Mouse (Mus musculus) testis, adult 10 weeks (tissue): ENCODE results near the gene Dcpp1. TPM values are rescaled to one million over a fixed set of nuclear protein-coding genes. Genes with fewer than 3 reads are reported as not detected.

Source experiments
- polyA plus RNA-seq: library from polyadenylated mRNA; stranded (reverse); fragments of 350-450 nt; fragmentation: Illumina TruSeq; extraction: RNeasy Lipid Tissue Mini Kit (QIAGEN cat#74804); gene quantifications from one replicate; pipeline ENCODE4 v1.2.3, GENCODE M21; 2014; ENCODE audit warnings: low read depth, low replicate concordance

Dcpp1 gene
- not detected for polyA plus RNA-seq

DNA sequence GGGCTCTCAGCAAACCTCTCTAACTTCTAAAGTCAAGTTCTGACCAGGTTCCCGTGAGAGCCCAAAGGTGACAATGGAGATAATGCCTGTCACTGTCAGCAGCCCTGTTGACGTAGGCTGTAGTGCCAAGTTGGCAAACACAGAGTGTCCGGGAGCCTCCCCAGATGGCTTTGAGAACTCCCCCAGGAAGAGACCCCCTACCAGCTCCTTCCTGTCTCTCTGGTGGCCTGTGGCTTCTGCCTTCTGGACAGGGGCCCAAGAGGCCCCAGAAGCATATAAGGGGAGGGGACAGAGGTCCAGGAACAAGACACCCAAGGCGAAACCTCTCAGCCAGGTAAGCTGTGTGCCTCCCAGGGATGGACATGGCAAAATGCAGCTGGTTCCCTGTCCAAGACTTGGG is at the start of gene Dcpp1, which contains the start of gene Dcpp2:
Dcpp1 (plus strand) TSS at position 301 of the 400 bp plus-strand sequence.
Dcpp2 (plus strand) TSS at position 305 of the 400 bp plus-strand sequence.

GRCm38 (mm10) chr17:23836006-23836575 is 44.6 kb upstream of the Dcpp1 start, which contains the start of gene Prss33:
Prss33 (minus strand) TSS chr17:23836056.

DNA sequence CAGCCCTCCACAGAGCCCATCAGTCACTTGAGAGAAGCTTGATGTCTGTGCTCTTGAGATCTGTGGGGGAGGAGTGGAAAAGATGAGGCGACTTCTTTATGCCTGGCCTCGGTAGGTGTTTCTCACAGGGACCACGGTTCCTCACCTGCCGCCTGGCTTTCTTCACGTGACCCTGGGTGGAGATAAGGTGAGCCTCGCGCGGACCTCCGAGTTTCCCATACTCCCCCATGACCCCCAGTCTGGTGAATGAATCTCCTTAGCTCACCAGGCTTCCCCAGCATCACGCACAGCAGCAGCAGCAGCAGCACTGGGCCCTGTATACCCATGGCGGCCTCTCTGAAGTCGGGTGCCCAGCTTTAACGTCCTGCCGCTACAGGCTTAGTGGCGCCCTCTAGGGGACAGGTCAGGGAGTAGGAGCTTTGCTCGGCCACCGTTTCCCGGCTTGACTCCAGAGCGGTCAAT is 36.8 kb upstream of the Dcpp1 start, which contains the start of the genes Prss32 and Prss41:
Prss32 (plus strand) TSS at position 44 of the 462 bp plus-strand sequence.
Prss41 (minus strand) TSS at position 361 of the 462 bp plus-strand sequence.

GRCm38 (mm10) chr17:23867756-23868155 is 12.9 kb upstream of the Dcpp1 start, which contains the start of gene Prss21:
Prss21 (plus strand) TSS chr17:23868056.

DNA sequence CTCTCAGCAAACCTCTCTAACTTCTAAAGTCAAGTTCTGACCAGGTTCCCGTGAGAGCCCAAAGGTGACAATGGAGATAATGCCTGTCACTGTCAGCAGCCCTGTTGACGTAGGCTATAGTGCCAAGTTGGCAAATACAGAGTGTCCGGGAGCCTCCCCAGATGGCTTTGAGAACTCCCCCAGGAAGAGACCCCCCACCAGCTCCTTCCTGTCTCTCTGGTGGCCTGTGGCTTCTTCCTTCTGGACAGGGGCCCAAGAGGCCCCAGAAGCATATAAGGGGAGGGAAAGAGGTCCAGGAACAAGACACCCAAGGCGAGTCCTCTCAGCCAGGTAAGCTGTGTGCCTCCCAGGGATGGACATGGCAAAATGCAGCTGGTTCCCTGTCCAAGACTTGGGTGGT is 36.5 kb downstream of the Dcpp1 start, which contains the start of gene Dcpp3:
Dcpp3 (plus strand) TSS at position 301 of the 400 bp plus-strand sequence.

Other genes with a start within 250 kb of the Dcpp1 start
- 0.14 TPM for gene Mmp25, start 235.6 kb upstream of the Dcpp1 start, polyA plus RNA-seq
- gene Bicdl2, start 220.4 kb upstream of the Dcpp1 start, polyA plus RNA-seq = not detected
- 3.5 TPM for gene Hcfc1r1, start 207.3 kb upstream of the Dcpp1 start, polyA plus RNA-seq
- 1.3 TPM for gene Thoc6, start 207.0 kb upstream of the Dcpp1 start, polyA plus RNA-seq
- gene Tnfrsf12a, start 203.4 kb upstream of the Dcpp1 start, polyA plus RNA-seq = not detected
- gene Cldn6, start 201.6 kb upstream of the Dcpp1 start, polyA plus RNA-seq = not detected
- not detected for gene Cldn9, start 196.8 kb upstream of the Dcpp1 start, polyA plus RNA-seq
- gene 1520401A03Rik, start 158.1 kb upstream of the Dcpp1 start, polyA plus RNA-seq = 0.87 TPM
- gene Pkmyt1, start 154.5 kb upstream of the Dcpp1 start, polyA plus RNA-seq = 1.9 TPM
- gene Paqr4, start 140.0 kb upstream of the Dcpp1 start, polyA plus RNA-seq = not detected
- not detected for gene Kremen2, start 135.0 kb upstream of the Dcpp1 start, polyA plus RNA-seq
- gene Flywch1, start 109.3 kb upstream of the Dcpp1 start, polyA plus RNA-seq = 7.3 TPM
- gene Flywch2, start 94.8 kb upstream of the Dcpp1 start, polyA plus RNA-seq = 1.9 TPM
- 89.6 TPM for gene Srrm2, start 90.3 kb upstream of the Dcpp1 start, polyA plus RNA-seq
- 40.8 TPM for gene Elob, start 51.7 kb upstream of the Dcpp1 start, polyA plus RNA-seq
- not detected for gene Prss33, start 44.8 kb upstream of the Dcpp1 start, polyA plus RNA-seq
- not detected for gene Prss32, start 37.0 kb upstream of the Dcpp1 start, polyA plus RNA-seq
- 2.3 TPM for gene Prss41, start 36.7 kb upstream of the Dcpp1 start, polyA plus RNA-seq
- gene Prss21, start 12.8 kb upstream of the Dcpp1 start, polyA plus RNA-seq = 34.8 TPM
- not detected for gene Dcpp2, start within 50 bp of the Dcpp1 start, polyA plus RNA-seq
- gene Dcpp3, start 36.6 kb downstream of the Dcpp1 start, polyA plus RNA-seq = not detected
- gene Sbp, start 60.8 kb downstream of the Dcpp1 start, polyA plus RNA-seq = not detected
- not detected for gene Sbpl, start 74.4 kb downstream of the Dcpp1 start, polyA plus RNA-seq
- not detected for gene Prss30, start 99.7 kb downstream of the Dcpp1 start, polyA plus RNA-seq
- gene Prss22, start 117.2 kb downstream of the Dcpp1 start, polyA plus RNA-seq = not detected
- gene Prss27, start 157.3 kb downstream of the Dcpp1 start, polyA plus RNA-seq = not detected
- 19.6 TPM for gene Kctd5, start 192.6 kb downstream of the Dcpp1 start, polyA plus RNA-seq